Mouse (Mus musculus): Measurements from ENCODE around the gene Olfr678.
"Not testable (repeated sequence)": the region's sequence is repeated elsewhere in the genome, so short reads cannot be mapped to it uniquely, and the experiment has no call there.

The Olfr678 gene

DNA sequence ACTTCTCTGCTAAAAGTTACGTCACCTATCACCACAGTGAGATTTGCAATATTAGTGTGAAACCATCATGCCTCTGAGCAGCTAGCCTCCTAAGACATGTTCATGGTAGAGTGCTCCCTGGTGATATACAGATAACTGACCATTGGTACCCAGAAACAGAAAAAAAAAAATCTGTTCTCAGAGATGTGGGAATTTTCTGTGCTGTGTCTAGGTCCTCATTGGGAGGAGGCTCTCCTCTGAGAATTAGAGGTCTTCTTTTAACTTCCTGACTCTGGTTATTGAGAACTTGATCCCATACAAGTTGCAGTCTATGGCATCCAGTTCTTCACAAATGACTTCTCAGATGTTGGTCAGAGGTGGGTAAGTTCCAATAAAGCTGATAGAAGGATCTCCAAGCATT lies at the start of gene Olfr678:
Gene Olfr678, plus strand, starts transcription at position 301 of the 400 bp plus-strand sequence.
- DNase-seq = no peak

DNA sequence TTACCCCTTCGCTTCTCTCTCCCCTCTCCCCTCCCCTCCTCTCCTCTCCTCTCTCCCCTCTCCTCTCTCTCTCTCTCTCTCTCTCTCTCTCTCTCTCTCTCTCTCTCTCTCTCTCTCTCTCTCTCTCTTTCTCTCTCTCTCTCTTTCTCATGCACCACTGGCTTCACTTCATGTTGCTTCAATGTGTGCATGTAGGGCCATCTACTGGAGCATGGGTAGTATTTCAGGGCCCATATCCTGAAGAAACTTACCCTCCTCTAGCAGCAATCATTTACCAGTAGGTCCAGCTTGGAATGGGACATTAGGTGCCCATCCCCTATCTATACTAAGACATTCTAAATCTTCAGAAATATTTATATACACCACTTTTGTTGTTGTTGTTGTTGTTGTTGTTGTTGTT lies 41.7 kb upstream of the Olfr678 start:
- no peak for DNase-seq

DNA sequence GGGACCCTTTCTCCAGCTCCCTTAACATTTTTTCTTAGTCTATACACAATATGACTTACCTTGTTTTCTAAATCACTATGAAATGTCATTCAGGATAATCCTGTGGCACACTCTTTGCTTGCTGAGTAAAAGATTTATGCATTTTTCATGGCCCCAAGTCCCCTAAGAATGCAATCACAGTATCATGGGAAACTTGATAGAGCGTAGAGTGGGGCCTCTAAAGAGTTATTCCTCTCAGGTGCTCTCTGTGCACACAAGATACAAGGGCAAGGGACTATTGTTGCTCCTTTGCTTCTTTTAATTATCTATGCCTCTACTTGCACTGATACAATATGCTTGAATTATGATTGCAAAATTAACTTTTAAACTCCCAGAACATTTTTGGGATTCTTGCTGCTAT lies 35.9 kb upstream of the Olfr678 start, which contains the start of gene Olfr675:
Gene Olfr675, minus strand, starts transcription at position 101 of the 400 bp plus-strand sequence.
- DNase-seq = no peak

DNA sequence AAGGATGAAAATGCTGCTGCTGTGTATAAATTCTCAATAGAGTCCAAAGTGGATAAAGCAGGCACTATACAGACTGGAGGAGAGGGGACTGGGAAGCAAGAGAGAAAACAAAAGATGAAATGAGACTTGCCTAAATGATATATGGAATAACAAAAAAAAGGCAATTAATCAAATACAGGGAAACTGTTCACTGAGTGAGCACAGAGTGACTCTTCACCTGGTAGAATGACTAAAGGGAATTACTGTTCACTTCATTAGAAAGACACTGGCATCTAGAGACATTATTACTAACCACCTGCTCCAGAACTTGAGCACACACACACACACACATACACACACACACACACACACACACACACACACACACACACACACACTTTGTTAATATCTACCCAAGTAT lies 31.9 kb upstream of the Olfr678 start, which contains the start of gene Olfr676:
Gene Olfr676, plus strand, starts transcription at position 301 of the 400 bp plus-strand sequence.
- no peak for DNase-seq

DNA sequence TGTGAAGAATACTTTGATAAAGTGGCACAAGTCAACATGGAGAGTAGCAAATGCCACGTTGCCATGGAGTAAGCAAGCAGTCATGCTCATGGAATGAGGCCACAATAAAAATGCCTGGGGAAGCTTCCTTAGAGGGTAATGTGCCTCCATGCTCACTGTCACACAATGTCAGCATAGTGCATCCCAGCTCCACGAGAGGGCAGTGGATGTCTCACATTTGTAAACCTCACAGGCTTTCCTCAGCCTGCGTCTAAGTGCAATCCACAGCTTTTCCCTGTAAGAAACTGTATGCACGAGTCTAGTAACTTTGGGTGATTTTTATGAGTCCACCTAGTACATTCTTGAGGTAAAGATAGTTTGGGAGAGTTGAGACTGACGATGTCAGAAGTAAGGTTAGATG lies 30.4 kb upstream of the Olfr678 start:
- DNase-seq = not testable (repeated sequence)

DNA sequence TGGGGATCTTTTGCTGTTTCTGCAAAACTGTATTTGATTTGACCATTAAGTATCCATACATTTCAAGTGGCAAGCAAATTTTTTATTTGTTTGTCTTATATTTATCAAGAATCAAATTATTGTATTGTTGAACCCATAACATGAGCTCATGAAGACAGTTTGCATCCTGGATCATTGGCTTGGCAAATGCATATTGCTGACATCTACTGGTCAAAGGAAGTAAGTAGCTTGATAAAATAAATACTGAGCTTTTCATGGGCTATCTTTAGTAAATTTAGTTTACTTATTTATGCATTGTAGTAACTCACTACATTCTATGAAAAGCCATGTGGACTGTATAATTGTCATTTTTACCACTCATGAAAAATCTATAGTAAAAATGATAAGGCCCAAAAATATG lies 5.3 kb upstream of the Olfr678 start:
- DNase-seq = no peak

DNA sequence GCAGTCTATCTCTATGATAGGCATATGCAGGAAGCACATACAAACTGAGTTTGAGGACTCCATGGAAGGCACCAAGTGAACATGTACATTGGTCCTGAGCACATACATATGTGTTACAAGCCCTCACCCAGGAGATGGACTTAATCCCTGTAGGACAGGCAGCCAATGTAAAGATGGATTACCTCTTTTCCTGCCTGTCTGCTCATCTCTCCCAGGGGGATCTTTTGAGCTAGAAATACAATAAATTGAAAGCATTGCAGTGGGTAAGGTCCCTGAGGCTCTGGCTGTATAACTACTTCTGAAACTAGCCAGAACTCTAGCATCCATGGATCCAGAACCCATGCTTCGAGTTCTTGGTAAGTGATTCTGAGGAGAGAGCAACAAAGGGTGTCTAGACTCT lies 16.6 kb downstream of the Olfr678 start, which contains the start of gene Olfr679:
Gene Olfr679, plus strand, starts transcription at position 301 of the 400 bp plus-strand sequence.
- DNase-seq = no peak

DNA sequence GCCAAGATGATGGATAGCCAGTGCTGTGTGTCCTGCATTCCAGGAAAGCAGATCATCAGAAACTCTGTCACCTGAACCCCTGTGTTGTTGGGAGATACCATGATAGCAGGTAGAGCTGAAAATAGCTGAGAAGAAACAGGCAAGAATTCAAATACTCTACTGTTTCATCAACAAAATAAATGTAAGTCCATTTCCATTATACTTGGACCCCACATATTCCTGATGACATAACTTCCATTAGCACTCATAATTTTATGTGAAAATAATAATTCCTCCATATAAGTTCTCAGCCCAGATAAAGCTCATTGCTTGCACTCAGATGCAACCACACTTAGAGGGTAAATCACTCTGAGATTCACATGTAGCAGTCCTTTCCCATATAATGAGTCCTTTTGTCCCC lies 28.4 kb downstream of the Olfr678 start, which contains the start of gene Olfr680-ps1:
Gene Olfr680-ps1, minus strand, starts transcription at position 101 of the 400 bp plus-strand sequence.
- not testable (repeated sequence) for DNase-seq

DNA sequence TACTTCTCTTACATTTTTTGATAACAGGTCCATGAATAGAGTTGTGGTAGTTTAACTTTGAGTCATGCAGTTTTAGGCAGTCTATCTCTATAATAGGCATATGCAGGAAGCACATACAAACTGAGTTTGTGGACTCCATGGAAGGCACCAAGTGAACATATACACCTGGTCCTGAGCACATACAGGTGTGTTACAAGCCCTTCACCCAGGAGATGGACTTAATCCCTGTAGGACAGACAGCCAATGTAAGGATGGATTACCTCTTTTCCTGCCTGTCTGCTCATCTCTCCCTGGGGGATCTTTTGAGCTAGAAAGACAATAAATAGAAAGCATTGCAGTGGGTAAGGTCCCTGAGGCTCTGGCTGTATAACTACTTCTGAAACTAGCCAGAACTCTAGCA lies 52.3 kb downstream of the Olfr678 start, which contains the start of gene Olfr681:
Gene Olfr681, plus strand, starts transcription at position 301 of the 400 bp plus-strand sequence.
- DNase-seq = no peak

Data from spleen, adult 18-20 months (tissue).